Mouse (Mus musculus) gastrocnemius, adult 8-10 months (tissue): ENCODE measurements around the gene Hexb. TPM values are rescaled to one million over a fixed set of nuclear protein-coding genes. Genes with fewer than 3 reads are reported as not detected.

Source experiments
- DNase-seq, 2 experiments: peaks; one replicate each; pipeline ENCODE4 v3.0.0; 2022; ENCODE audit warnings: low spot score in 2 of 2
- total RNA-seq, 4 experiments: library from RNA; stranded (reverse); gene quantifications; 2 replicates each; pipeline ENCODE4 v1.2.4; 2022

Gene Hexb
- total RNA-seq, 4 experiments from 2014 or later = 5.4 to 7.3 (median 6.4) TPM

DNA sequence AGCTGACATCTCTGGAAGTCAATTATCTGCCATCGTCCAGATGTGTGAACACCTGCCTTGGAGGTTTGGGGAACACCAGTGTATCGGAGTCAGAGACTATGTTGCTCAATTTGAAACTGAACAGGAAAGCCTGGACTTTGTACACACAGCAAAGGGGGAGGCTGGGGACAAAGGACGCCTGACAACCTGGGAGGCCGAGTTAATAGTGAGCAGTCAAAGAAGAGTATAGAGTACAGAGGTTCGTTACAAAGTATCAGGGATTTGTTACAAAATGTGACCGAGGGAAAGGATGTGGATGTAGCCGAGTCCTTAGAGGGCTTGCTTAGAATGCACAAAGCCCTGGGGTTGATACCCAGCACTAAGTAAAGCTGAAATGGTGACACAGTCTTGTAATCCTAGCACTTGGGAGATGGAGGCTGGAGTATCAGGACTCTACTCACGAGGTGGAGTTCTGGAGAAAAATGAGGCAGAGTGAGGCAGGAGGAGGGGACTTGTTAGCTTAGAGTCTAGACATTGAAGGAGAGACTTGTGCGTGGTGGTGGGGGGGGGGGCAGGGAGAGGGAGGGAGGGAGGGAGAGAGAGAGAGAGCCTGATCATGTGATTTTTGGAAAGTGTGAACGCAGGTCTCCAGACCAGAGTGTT, 26.3 kb upstream of the Hexb start:
- DNase-seq = no peak

- no peak for DNase-seq
Measured at GRCm38 (mm10) chr13:97223856-97224255, 25.7 kb upstream of the Hexb start.

DNA sequence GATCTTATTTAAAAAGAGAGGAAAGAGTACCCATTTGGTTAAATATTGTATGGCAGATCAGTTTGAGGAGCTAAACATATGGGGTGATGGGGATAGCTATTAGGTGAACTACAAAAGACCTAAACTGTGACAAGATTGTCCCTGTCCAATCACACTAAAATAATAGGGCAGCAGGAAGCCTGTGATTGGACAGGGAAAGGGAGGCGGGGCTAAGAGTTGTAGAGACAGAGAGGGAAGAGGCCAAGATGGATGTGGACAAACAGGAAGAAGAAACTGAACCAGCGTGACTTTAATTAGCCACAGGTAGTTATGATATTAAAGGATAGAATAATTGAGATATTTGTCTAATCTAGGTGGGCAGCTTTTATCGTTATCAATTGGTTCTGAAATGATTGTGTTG, 21.9 kb upstream of the Hexb start:
- DNase-seq = no peak

GRCm38 (mm10) chr13:97216196-97216595, 18.0 kb upstream of the Hexb start:
- no peak for DNase-seq

DNA sequence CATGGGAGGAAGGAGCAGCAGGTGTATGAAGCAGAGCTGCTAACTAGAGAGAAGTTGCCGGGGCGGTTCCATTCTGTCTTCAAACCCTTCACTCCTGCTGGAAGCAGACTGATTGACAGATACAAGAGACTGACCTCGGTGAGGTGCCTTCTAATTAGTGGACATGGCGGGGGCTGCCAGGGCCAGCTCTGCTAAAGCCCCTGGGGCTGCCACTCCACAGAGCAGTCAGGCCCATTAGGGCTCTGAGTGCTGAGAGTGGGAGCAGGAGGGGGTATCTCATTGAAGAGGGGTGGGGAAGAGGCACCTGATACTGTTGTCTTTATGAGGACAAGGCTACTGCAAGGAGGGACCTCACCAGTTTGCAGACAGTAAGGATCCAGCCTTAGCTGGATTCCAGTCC, 17.4 kb upstream of the Hexb start:
- DNase-seq = no peak

DNA sequence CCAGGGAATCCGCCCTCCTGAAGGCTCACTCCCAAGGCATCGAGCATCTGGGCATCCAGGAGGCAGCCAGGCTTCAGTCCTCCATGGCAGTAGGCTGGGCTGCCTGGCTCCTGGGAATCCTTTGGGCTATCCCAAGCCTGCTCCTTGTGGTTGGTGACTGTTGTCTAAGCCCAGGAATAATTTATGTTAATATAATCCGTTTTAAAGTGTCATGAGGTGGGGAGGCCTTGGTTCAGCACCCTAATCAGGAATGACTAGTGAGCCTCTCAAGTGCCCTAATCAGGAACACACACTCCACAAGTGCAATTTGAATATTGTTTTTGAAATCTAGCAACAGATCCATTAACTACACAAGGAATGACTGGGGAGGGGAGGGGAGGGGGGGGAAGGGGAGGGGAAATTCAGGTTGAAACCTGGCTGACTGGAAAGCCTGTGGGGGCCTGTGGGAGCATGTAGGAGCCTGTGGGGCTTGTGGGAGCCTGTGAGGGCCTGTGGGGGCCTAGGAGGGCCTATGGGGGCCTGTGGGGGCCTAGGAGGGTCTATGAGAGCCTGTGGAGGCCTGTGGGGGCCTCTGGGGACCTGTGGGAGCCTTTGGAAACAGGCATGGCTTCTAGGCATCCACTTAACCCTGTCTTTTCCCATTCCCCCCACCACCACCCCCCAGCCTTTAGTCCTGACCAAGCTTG, 16.6 kb upstream of the Hexb start:
- DNase-seq = no peak

- no peak for DNase-seq
Measured at GRCm38 (mm10) chr13:97208500-97209010, 10.4 kb upstream of the Hexb start.

- no peak for DNase-seq
Measured at GRCm38 (mm10) chr13:97208112-97208478, 9.9 kb upstream of the Hexb start.

DNA sequence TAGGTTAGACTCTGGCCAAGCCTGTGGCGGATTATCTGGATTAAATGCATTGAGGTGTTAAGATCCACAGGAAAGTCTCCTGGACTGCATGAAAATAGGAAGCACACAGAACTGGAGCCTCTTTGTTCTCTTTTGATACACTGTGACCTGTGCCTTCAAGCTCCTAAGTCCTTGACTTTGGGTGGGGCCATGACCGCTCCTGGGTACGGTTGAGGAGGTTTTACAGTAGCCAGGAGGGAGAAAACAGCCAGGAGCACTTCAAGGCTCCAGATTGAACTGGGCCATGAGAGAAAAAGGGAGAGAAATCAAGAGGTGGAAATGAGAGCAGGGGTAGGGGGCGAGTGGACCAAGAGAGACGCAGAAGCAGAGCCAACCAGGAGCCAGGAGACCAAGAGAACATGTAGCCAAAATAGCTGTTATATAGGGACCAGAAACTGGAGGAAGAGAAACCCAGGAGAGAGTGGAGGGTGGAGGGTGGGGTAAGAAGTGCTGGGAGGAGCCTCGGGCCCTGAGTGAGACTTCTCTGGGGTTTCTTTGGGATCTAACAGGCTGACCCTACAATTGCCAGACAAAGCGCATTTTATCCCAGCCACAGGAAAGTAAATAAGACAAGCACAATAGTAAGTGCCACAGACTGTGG, 9.4 kb upstream of the Hexb start:
- DNase-seq = no peak

DNA sequence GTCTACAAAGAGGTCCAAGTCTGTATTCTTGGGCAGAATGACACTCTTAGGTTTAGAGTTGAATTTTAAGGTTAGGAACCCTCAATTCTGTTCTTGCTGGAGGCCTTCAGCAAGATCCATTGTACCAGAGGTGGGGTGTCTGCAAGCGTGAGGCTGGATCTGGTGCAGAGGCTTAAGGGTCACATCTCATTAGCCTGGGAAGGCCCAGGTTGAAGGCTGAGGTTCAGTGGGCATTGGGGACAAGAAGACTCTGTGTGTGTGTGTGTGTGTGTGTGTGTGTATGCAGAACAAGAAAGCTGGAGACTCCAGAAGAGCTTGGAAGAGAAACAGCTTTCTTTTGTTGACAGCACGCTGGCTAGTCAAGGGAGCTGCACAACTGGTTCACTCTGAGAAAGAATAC, 7.9 kb upstream of the Hexb start:
- no peak for DNase-seq

- peak; percentile 67 to 75 for DNase-seq
Measured at GRCm38 (mm10) chr13:97205052-97205701, 7.0 kb upstream of the Hexb start.

DNA sequence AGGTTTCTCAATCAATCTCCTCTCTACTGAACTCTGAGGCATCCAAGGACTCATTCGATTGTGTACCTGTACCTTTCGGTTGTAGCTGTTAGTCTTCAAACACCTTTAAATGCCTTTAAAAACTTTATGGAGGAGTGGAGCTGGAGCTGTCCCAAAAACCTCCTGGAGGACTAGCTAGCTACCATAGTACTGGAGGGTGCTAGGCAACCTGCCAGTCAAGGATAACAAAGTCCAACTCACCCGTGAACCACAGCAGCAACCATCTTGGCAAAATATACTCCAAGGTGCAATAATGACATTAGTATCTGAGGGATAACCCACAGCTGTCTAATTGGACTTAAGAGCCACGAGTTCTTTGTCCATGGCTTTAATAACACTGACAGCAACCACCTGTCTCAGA, 3.7 kb upstream of the Hexb start:
- no peak for DNase-seq

- no peak for DNase-seq
Measured at GRCm38 (mm10) chr13:97201076-97201475, 2.9 kb upstream of the Hexb start.

GRCm38 (mm10) chr13:97199123-97199522, 966 bp upstream of the Hexb start:
- no peak for DNase-seq

- no peak for DNase-seq
Measured at GRCm38 (mm10) chr13:97196925-97197218, 1.3 kb downstream of the Hexb start.

DNA sequence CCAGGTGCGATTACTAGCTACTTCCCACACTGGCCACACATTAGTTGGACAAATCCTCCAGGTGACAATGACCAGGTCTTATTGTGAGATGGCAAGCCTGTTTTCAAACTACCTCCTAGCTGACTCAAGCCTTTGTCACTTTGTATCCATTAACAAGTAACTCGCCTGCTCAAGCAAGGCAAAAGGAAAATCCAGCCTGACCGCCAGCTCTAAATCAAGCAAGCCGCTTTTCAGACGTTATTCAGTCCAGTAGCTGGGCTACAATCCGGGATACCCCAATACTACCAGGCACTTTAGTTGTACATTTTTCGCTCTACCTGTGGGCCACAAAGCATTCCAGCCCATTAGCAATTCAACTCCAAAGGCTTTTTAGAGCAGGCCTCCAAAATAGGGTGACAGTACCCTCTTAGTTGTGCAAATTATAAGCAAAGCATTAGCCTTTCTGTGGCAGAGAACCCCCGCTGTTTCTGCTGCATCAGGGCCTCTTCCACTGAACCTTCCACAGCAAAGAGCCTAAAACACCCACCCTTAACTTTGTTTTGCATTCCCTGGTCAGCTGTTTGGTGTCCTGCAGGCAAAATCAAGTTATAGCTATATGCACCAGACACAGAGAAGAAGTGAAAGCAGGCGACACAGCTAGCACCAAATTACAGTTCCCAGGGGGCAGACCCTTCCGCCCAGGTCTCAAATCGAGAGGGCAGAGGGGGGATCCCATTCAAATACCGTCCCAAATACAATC, 1.8 kb downstream of the Hexb start:
- no peak for DNase-seq

DNA sequence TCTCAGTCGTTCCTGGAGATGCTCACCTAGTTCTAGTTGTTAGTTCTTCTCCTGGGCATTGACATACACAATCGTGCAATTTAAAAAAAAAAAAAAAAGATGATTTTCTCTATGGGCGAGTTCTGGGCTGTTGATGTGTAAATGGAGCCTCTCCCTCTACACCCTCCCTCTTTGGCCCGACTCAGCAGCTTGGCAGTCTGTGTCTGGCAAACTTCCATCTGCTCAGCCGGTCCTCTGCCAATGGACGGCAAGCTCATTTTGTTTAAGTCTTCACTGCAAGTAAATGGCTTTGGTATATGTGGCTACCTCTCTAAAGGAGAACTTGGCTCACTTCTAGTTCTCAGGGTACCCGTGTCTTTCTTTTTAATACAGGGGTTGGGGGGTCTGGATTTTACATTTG, 4.7 kb downstream of the Hexb start:
- peak; percentile 32 to 61 for DNase-seq

GRCm38 (mm10) chr13:97192649-97193048, 5.5 kb downstream of the Hexb start:
- no peak for DNase-seq

DNA sequence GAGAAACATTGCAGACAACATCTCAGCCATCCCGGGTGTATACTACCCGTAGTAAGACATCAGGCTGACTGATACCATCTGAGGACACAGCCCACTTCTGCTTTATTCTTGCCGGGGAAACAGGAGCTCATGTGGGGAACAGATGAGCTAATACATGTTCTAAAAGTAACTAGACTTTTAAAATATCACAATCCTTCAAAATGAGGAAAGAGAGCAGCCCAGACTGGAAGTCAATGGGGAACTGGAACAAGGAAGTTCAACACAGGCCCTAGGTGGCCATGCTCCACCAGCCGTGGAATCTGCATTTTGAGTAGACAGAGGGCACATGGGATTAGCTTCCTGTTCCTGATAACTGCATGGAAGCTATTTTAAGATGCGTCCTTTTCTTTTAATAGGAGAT, 10.5 kb downstream of the Hexb start:
- DNase-seq = no peak

- DNase-seq = no peak
Measured at GRCm38 (mm10) chr13:97186346-97186745, 11.8 kb downstream of the Hexb start.

DNA sequence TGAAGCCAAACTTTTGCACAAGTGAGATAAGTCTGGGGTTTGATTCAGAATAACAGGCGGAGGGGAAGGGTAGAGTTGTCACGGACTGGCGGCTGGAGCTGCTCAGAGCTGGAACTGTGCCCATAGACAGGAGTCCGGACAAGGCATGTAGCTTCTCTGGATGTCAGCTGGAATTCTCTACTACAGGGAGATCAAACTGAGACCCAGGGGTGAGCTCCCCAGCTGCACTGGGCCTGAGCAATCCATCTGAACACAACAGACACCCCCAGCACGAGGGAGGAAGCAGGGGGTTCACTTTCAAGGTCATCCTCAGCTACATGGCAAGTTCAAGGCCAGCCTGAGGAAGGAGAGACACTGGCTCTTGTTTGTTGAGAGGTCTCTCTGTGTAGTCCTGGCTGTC, 13.5 kb downstream of the Hexb start:
- DNase-seq = no peak

- no peak for DNase-seq
Measured at GRCm38 (mm10) chr13:97184168-97184567, 14.0 kb downstream of the Hexb start.
